Mouse (Mus musculus) midbrain, embryonic 11.5 days (tissue): ENCODE data around the gene Gm21976. TPM values are rescaled to one million over a fixed set of nuclear protein-coding genes. Genes with fewer than 3 reads are reported as not detected.

Source experiments
- ATAC-seq: fragments of 200-750 bp; cut with Nextera tagmentation; 2 replicates; pipeline ENCODE4 v1.8.0; 2017; ENCODE audit warnings: moderate TSS enrichment, moderate library complexity; ENCODE audit not compliant: low FRiP score
- DNase-seq: peaks from one replicate; pipeline ENCODE4 v3.0.0; 2015; ENCODE audit warnings: low spot score; ENCODE audit errors: missing footprints
- H3K27ac ChIP-seq: fragments of 300-500 bp; sonication (generic); 2 replicates; pipeline ENCODE4 v1.5.1; 2014; ENCODE audit warnings: low read depth, low read length
- H3K27me3 ChIP-seq: fragments of 300-500 bp; sonication (generic); 2 replicates; pipeline ENCODE4 v1.6.1; 2014; ENCODE audit warnings: mild to moderate bottlenecking, low read length, moderate library complexity, mixed read lengths; ENCODE audit not compliant: control insufficient read depth, insufficient read depth
- H3K36me3 ChIP-seq: fragments of 300-500 bp; sonication (generic); 2 replicates; pipeline ENCODE4 v1.6.1; 2014; ENCODE audit warnings: mild to moderate bottlenecking, low read length, moderate library complexity, mixed read lengths; ENCODE audit not compliant: control insufficient read depth, insufficient read depth
- H3K4me1 ChIP-seq: fragments of 300-500 bp; sonication (generic); 2 replicates; pipeline ENCODE4 v1.6.1; 2014; ENCODE audit warnings: low read length; ENCODE audit not compliant: control insufficient read depth, insufficient read depth
- H3K4me2 ChIP-seq: fragments of 300-500 bp; sonication (generic); 2 replicates; pipeline ENCODE4 v1.6.1; 2014; ENCODE audit warnings: mild to moderate bottlenecking, moderate library complexity
- H3K4me3 ChIP-seq: fragments of 300-500 bp; sonication (generic); 2 replicates; pipeline ENCODE4 v1.5.1; 2014; ENCODE audit warnings: low read depth, low read length
- H3K9ac ChIP-seq: fragments of 300-500 bp; sonication (generic); 2 replicates; pipeline ENCODE4 v1.6.1; 2014; ENCODE audit warnings: low read length
- H3K9me3 ChIP-seq: fragments of 300-500 bp; sonication (generic); 2 replicates; pipeline ENCODE4 v1.6.1; 2016; ENCODE audit warnings: low read length; ENCODE audit not compliant: control insufficient read depth
- WGBS: fragments of 180-500 bp; shearing (Covaris S2); extraction: QIAGEN DNeasy Blood & Tissue Kit; methylation state at CpG from one replicate; pipeline ENCODE4 v1.1.7; 2014; 5-methylcytosine and 5-hydroxymethylcytosine counted together
- polyA plus RNA-seq: library from polyadenylated mRNA; unstranded; fragments of >200 nt; fragmentation: Nextera tagmentation; extraction: Ambion mirVana; gene quantifications from 2 replicates; pipeline ENCODE4 v1.2.1, GENCODE M21; 2014

Gene Gm21976
- polyA plus RNA-seq, 1 experiment from 2014 or later = not detected

DNA sequence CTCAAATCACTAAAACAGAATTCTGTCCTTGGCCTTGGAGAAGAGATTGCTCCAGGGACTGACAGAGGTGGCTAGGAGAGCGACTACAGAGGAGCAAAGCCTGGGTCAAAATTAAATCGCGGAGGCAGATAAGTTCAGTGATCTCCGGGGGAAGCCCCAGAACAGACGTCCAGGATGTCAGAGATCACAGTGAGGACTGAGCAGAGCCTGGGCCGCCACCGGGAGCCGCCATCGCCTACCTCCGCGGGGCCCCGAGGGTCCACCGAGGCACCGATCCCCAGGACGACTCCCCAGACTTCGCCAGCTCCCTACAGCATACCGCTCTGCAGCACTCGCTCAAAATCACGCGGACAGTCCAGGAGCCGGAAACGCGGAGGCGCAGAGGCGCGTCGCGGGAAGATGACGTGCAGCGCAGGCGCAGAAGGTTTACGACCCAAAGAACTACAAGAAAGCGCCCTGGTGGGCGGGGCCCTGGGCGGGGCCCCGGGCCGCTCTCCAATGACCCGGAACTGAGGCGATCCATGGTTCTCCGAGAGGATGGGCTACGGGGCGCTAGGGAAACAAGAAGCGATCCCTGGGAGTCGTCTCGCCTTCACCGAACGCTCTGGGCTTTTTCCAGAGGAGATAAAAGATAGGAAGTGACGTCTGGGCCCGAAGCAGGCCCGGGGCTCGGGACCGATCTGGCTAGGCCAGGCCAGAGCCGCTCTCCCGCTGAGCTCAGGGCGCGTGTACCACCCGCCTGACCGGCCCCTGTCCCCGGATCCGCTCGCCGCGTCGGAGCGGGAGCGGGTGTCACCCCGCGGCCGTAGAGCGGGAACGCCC, 16.8 kb upstream of the Gm21976 start, which contains the start of the genes Utp15 and Ankra2:
TSS of gene Utp15 (minus strand) at position 406 of the 822 bp plus-strand sequence.
TSS of gene Ankra2 (plus strand) at position 439 of the 822 bp plus-strand sequence.
- H3K4me1 ChIP-seq = peaks cover 18% of the 10 kb centered on the region; the same call in 1 of the 2 replicates
- peak; percentile 99 for ATAC-seq
- H3K27me3 ChIP-seq = no peaks in the 10 kb centered on the region
- no peaks in the 10 kb centered on the region for H3K9me3 ChIP-seq
- H3K4me3 ChIP-seq = peak within 1 kb of the TSS; percentile 92
- no peaks in the 10 kb centered on the region for H3K36me3 ChIP-seq
- DNase-seq = peak; percentile 100
- under 1% methylated on average over 71 of the region's 71 CpGs for WGBS
- peak within 1 kb of the TSS; percentile 82 for H3K4me2 ChIP-seq
- H3K9ac ChIP-seq = peak within 1 kb of the TSS; percentile 88
- peak within 1 kb of the TSS; percentile 75 for H3K27ac ChIP-seq

DNA sequence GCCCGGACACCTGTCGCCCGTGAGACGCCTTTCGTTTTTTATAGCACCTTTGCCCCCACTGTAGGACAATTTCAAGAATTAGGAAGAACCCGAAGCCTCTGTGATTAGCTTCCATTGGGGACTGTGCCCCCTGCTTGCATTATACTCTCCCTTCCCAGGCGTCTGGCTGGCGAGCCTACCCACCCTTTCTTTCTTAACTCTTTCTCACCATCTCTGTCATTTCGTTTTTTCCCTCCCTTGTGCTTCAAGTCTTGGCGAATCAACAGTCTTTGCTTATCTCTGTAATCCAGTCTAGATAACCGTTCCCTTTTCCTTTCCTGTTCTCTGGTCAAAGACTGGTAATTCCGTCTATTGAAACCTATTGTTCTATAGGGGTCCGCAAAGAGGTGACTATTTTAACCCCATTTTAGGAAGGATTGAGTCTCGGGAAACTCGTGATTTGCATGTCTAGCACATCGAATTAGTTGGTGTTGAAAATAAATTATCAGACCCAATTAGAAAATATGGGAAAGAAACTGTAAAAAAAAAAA, 16.2 kb upstream of the Gm21976 start:
- H3K4me3 ChIP-seq = peak overlapping the region; percentile 92
- no peaks in the 10 kb centered on the region for H3K9me3 ChIP-seq
- DNase-seq (no peak), ATAC-seq (no peak; the same call in 1 of the 2 replicates)
- H3K4me2 ChIP-seq = peak overlapping the region; percentile 74
- H3K4me1 ChIP-seq = peaks cover 18% of the 10 kb centered on the region; the same call in 1 of the 2 replicates
- no peaks in the 10 kb centered on the region for H3K27me3 ChIP-seq
- no peaks in the 10 kb centered on the region for H3K36me3 ChIP-seq
- H3K27ac ChIP-seq = peak overlapping the region; percentile 75
- peak overlapping the region; percentile 88 for H3K9ac ChIP-seq
- WGBS = under 1% methylated on average over 16 of the region's 16 CpGs

DNA sequence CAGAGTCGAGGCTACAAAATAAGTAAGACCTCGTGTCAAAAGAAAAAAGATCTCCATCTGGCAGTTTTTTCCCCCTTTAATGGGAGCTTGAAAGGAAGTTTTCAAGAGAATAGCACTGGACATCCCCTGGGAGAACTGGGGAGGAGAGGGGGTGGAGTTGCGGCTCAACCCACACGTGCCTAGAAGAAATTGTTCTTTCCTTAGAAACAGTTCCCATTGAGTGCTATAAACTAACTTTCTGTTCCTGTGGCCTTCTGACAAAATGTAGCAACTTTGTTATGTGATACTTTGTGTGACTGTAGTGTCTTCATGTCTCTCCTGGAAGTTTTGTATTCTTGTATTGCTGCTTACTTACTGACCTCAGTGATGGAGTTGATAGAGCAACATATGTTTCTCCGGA, 15.6 kb upstream of the Gm21976 start:
- 30% methylated on average over 5 of the region's 5 CpGs for WGBS
- Histone ChIP-seq H3K4me1 (peaks cover 18% of the 10 kb centered on the region; the same call in 1 of the 2 replicates), H3K27ac (no peak overlapping the region), H3K4me3 (peak overlapping the region; percentile 92), H3K4me2 (peak overlapping the region; percentile 74), H3K9ac (peak overlapping the region; percentile 88), H3K36me3 (no peaks in the 10 kb centered on the region), H3K27me3 (no peaks in the 10 kb centered on the region), H3K9me3 (no peaks in the 10 kb centered on the region)
- ATAC-seq = no peak
- no peak for DNase-seq

DNA sequence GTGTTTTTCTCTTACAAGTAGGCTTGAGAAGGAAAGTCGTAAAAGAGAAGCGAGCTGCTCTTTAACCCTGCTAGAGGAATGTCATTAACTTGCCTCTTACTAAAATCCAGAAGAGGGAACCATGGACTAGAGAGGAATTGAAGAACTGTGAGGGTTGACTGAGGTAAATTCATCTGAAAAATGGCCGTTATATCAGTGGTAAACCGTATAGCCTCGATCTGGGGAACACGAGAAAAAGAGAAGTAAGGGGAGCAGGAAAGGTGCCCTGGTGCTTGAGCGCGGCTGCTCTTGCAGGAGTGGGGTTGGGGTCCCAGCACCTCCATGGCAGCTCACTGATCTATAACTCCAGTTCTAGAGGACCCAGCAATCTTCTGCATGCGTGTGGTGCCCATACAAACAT, 5.7 kb upstream of the Gm21976 start:
- no peak overlapping the region for H3K4me2 ChIP-seq
- no peaks in the 10 kb centered on the region for H3K27me3 ChIP-seq
- no peak overlapping the region for H3K27ac ChIP-seq
- H3K9me3 ChIP-seq = no peaks in the 10 kb centered on the region
- H3K4me1 ChIP-seq = no peaks in the 10 kb centered on the region
- no peak overlapping the region for H3K4me3 ChIP-seq
- H3K36me3 ChIP-seq = peaks cover 3% of the 10 kb centered on the region; the same call in 1 of the 2 replicates
- H3K9ac ChIP-seq = no peak overlapping the region
- no peak for ATAC-seq
- no peak for DNase-seq
- 94% methylated on average over 9 of the region's 9 CpGs for WGBS

DNA sequence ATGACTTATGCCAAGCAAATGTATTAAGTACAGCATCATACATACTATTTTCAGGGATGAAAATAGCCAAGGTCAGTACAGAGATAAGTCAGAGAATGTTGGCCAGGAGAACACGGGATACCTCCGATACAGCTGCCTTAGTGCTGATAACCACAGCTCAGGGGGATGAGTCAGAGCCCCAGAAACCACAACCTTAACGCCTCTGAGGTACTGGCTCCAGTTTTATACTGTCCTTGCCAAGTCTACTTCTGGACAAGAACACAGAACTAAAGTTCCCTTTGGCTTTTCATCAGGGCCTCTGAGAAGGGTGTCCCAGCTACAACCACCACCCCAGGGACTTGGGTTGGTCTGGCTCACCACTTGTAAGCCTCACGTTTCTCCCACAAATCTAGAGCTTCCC, 4.0 kb upstream of the Gm21976 start:
- H3K36me3 ChIP-seq = peaks cover 3% of the 10 kb centered on the region; the same call in 1 of the 2 replicates
- no peak overlapping the region for H3K27ac ChIP-seq
- H3K9ac ChIP-seq = no peak overlapping the region
- no peak for ATAC-seq
- H3K9me3 ChIP-seq = no peaks in the 10 kb centered on the region
- no peak overlapping the region for H3K4me3 ChIP-seq
- H3K4me2 ChIP-seq = no peak overlapping the region
- 87% methylated on average over 4 of the region's 4 CpGs for WGBS
- H3K4me1 ChIP-seq = no peaks in the 10 kb centered on the region
- H3K27me3 ChIP-seq = no peaks in the 10 kb centered on the region
- no peak for DNase-seq

DNA sequence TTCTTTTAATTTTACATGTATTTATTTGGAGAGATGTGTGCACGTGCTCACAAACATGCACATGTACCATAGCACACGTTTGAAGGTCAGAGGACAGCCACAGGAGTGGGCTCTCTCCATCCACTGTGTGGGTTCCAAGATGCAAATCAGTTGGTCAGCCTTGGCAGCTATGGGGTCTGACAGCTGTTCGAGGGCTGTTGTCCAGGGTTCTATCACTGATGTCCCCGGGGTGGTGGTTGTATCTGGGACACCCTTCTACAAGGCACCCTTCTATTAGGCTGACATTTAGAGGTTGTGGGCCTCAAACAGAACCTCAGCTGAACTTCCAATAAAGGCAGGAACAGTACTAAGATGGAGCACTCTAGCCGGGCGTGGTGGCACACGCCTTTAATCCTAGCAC, 3.4 kb upstream of the Gm21976 start:
- Histone ChIP-seq H3K9ac (no peak overlapping the region), H3K4me2 (no peak overlapping the region), H3K27ac (no peak overlapping the region), H3K9me3 (no peaks in the 10 kb centered on the region), H3K36me3 (peaks cover 3% of the 10 kb centered on the region; the same call in 1 of the 2 replicates), H3K4me1 (no peaks in the 10 kb centered on the region), H3K27me3 (no peaks in the 10 kb centered on the region), H3K4me3 (no peak overlapping the region)
- ATAC-seq = no peak
- 85% methylated on average over 7 of the region's 7 CpGs for WGBS
- peak; percentile 33 for DNase-seq

DNA sequence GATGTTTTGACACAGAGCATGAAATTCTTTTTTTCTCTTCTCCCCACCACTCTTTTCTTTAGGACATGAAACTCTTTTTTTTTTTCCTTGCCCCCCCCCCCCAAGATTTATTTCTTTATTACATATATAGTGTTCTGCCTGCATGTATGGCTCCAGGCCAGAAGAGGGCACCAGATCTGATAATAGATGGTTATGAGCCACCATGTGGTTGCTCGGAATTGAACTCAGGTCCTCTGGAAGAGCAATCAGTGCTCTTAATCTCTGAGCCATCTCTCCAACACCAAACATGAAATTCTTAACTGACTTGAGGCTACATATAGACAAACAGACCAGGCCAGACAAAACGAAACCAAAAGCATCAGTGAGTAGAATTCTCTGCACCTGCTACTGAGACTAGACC, 2.2 kb upstream of the Gm21976 start:
- no peak for ATAC-seq
- H3K36me3 ChIP-seq = peaks cover 3% of the 10 kb centered on the region; the same call in 1 of the 2 replicates
- WGBS = 87% methylated on average over 2 of the region's 2 CpGs

DNA sequence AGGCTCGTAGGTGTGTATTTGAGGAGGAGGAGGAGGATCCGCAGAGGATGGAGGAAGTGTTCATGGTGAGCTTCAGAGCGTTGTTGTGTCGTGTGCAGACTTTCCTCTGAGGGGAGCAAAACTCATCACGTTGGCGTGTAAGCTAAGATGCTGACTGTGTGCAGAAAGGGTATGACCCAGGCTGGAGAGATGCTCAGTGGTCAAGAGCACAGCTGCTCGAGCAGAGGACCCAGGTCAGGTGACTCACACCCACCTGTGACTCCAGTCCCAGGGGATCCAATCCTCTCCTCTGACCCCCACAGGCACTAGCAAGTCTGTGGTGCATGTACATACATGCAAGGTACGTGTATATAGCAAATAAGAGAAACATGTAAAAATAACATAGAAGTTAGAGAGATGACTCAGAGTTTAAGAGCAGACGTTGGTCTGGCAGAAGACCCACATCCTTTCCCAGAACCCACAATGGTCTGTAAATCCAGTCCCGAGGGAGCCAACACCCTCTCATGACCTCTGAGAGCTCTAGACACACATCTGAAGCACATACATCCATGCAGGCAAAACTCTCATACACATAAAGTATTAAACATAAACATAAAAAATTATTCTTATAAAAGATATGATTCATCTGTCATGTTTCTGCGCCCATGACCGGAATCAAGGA, 1.4 kb downstream of the Gm21976 start:
- H3K9me3 ChIP-seq = no peaks in the 10 kb centered on the region
- no peak overlapping the region for H3K27ac ChIP-seq
- 79% methylated on average over 12 of the region's 12 CpGs for whole genome bisulfite sequencing
- H3K27me3 ChIP-seq = no peaks in the 10 kb centered on the region
- ATAC-seq (no peak), DNase-seq (peak; percentile 10)
- no peaks in the 10 kb centered on the region for H3K4me1 ChIP-seq
- no peaks in the 10 kb centered on the region for H3K36me3 ChIP-seq
- no peak overlapping the region for H3K4me2 ChIP-seq
- H3K4me3 ChIP-seq = no peak overlapping the region
- H3K9ac ChIP-seq = no peak overlapping the region

More for the DNA sequence above, 2.2 kb upstream of the Gm21976 start:
- peak; percentile 65 for DNase-seq
- Histone ChIP-seq H3K4me2 (no peak overlapping the region), H3K9me3 (no peaks in the 10 kb centered on the region), H3K4me3 (no peak overlapping the region), H3K4me1 (no peaks in the 10 kb centered on the region), H3K27ac (no peak overlapping the region), H3K9ac (no peak overlapping the region), H3K27me3 (no peaks in the 10 kb centered on the region)

DNA sequence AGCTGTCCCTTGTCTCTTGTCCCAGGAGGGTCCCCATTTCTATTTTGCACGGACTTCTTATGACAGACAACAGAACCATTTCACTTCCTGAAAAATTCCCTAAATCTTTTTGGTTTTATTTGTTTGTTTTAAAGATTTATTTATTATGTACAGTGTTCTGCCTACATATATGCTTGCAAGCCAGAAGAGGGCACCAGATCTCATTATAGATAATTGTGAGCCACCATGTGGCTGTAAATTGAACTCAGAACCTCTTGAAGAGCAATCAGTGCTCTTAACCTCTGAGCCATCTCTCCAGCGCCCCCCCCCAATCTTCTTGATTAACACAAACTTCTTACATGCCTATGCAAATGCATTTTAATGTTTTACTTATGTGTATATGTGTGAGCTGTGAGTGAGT, 11.0 kb downstream of the Gm21976 start:
- H3K27ac ChIP-seq = no peak overlapping the region
- no peaks in the 10 kb centered on the region for H3K27me3 ChIP-seq
- no peak overlapping the region for H3K9ac ChIP-seq
- DNase-seq (no peak), ATAC-seq (no peak)
- H3K36me3 ChIP-seq = no peaks in the 10 kb centered on the region
- no peak overlapping the region for H3K4me2 ChIP-seq
- H3K4me3 ChIP-seq = no peak overlapping the region
- 41% methylated on average over 2 of the region's 2 CpGs for WGBS
- no peaks in the 10 kb centered on the region for H3K4me1 ChIP-seq
- H3K9me3 ChIP-seq = no peaks in the 10 kb centered on the region
